Mouse (Mus musculus) stomach, postnatal 0 days (tissue): Measurements from ENCODE around the gene Cfap52. TPM values are rescaled to one million over a fixed set of nuclear protein-coding genes. Genes with fewer than 3 reads are reported as not detected.

ENCODE experiments used
- ATAC-seq: fragments of 200-750 bp; cut with Nextera tagmentation; 2 replicates; pipeline ENCODE4 v1.8.0; 2017; ENCODE audit not compliant: low FRiP score, low TSS enrichment
- DNase-seq: peaks from one replicate; pipeline ENCODE4 v3.0.0-alpha.2; 2016; ENCODE audit warnings: low spot score
- H3K27ac ChIP-seq: fragments of 300-500 bp; sonication (generic); replicated peaks from 2 replicates; pipeline ENCODE4 v1.5.1; 2014; ENCODE audit warnings: mild to moderate bottlenecking, control low read depth
- H3K27me3 ChIP-seq: fragments of 300-500 bp; sonication (generic); 2 replicates; pipeline ENCODE4 v1.6.1; 2014; ENCODE audit warnings: low read length; ENCODE audit not compliant: control insufficient read depth, insufficient read depth
- H3K36me3 ChIP-seq: fragments of 300-500 bp; sonication (generic); 2 replicates; pipeline ENCODE4 v1.6.1; 2014; ENCODE audit warnings: low read length, mixed read lengths; ENCODE audit not compliant: control insufficient read depth, insufficient read depth
- H3K4me1 ChIP-seq: fragments of 300-500 bp; sonication (generic); replicated peaks from 2 replicates; pipeline ENCODE4 v1.6.1; 2014; ENCODE audit warnings: antibody characterized with exemption; ENCODE audit not compliant: control insufficient read depth, insufficient read depth
- H3K4me2 ChIP-seq: fragments of 300-500 bp; sonication (generic); replicated peaks from 2 replicates; pipeline ENCODE4 v1.6.1; 2014; ENCODE audit warnings: low read depth, mild to moderate bottlenecking, control low read depth, moderate library complexity
- H3K4me3 ChIP-seq: fragments of 300-500 bp; sonication (generic); 2 replicates; pipeline ENCODE4 v1.5.1; 2014; ENCODE audit warnings: low read depth, low read length, control low read depth
- H3K9ac ChIP-seq: fragments of 300-500 bp; sonication (generic); 2 replicates; pipeline ENCODE4 v1.6.1; 2014; ENCODE audit warnings: mild to moderate bottlenecking, low read length, control low read depth, mixed read lengths
- H3K9me3 ChIP-seq: fragments of 300-500 bp; sonication (generic); 2 replicates; pipeline ENCODE4 v1.6.1; 2016; ENCODE audit warnings: low read length; ENCODE audit not compliant: control insufficient read depth
- CTCF ChIP-seq: IDR thresholded peaks from 2 replicates; pipeline ENCODE4 v1.5.1; 2016; ENCODE audit warnings: antibody characterized with exemption, low read depth, mild to moderate bottlenecking, moderate library complexity
- EP300 ChIP-seq: optimal IDR thresholded peaks from 2 replicates; pipeline ENCODE3; 2016; ENCODE audit warnings: antibody characterized with exemption
- WGBS: fragments of 180-500 bp; shearing (Covaris S2); extraction: QIAGEN DNeasy Blood & Tissue Kit; methylation state at CpG from one replicate; pipeline ENCODE4 v1.1.7; 2014; 5-methylcytosine and 5-hydroxymethylcytosine counted together
- polyA plus RNA-seq: library from polyadenylated mRNA; unstranded; fragments of >200 nt; fragmentation: Nextera tagmentation; extraction: Ambion mirVana; gene quantifications from 2 replicates; pipeline ENCODE4 v1.2.1, GENCODE M21; 2015

Cfap52 gene
- polyA plus RNA-seq = 0.35 and 0.42 TPM in 2 replicates

DNA sequence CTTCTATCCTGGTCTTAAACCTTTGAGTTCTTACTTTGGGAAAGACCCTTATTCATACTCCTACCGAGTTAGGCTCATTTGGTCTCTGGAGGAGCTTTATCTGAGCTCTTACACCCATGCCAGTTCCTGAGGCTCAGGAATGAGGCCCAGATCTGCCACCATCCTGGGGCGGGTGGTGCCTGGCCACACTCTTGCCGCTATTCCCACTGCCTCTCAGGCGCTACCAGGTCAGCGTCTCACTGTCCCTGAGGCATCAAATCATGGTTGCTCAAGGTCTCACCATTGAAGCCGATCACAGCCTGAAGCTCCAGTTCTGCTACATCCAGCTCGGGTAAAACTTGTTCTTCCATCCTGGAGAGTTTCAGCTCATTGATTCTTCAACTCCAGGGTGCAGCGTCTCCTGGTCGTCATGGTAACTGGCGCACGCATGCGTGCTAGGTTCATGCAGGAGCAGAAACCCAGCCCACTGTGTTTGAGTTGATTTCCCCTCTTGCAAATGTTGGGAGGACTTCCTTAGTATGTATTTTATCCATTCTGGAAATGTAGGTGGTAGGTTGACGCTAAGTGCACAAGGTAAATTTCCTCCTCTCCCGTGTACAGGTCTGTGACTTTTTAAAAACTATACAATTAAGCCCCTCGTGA lies at the start of gene Cfap52:
Cfap52 (minus strand) TSS at position 410 of the 642 bp plus-strand sequence.
- TF ChIP-seq EP300 (no peak), CTCF (no peak)
- DNase-seq (peak; percentile 82), ATAC-seq (peak; percentile 69)
- Histone ChIP-seq H3K27ac (no peak within 1 kb of the TSS), H3K9ac (peak within 1 kb of the TSS; percentile 90), H3K4me3 (peak within 1 kb of the TSS; percentile 80), H3K36me3 (no peaks in the 10 kb centered on the region), H3K4me1 (peaks cover 3% of the 10 kb centered on the region; the same call in 1 of the 2 replicates), H3K9me3 (no peaks in the 10 kb centered on the region), H3K4me2 (peak within 1 kb of the TSS; percentile 68), H3K27me3 (no peaks in the 10 kb centered on the region)
- WGBS = 6% methylated on average over 15 of the region's 15 CpGs

DNA sequence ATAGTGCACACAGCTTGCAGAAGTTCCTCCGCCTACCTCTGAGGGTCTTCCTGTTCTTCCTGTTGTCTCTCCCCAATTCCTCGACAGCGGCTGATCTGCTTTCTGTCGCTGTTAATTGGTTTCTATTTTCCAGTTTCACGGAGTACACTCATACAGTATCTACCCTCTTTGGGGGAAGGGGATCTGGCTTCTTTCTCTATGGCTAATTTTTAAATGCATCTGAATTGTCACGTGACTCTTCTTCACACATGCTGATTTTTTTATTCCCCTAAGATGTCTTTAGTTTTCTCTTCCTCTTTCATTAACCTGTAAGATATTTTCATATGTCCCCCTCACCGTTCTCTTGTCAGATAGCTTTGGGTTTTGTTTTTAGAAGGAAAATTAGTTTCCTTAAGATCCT lies 46.8 kb upstream of the Cfap52 start:
- DNase-seq (no peak), ATAC-seq (no peak)
- Histone ChIP-seq H3K9me3 (no peaks in the 10 kb centered on the region), H3K27ac (no peak overlapping the region), H3K27me3 (no peaks in the 10 kb centered on the region), H3K9ac (no peak overlapping the region), H3K4me3 (no peak overlapping the region), H3K4me1 (no peaks in the 10 kb centered on the region), H3K36me3 (no peaks in the 10 kb centered on the region; the same call in 1 of the 2 replicates), H3K4me2 (no peak overlapping the region)
- TF ChIP-seq CTCF (no peak), EP300 (no peak)
- WGBS = 77% methylated on average over 7 of the region's 7 CpGs

DNA sequence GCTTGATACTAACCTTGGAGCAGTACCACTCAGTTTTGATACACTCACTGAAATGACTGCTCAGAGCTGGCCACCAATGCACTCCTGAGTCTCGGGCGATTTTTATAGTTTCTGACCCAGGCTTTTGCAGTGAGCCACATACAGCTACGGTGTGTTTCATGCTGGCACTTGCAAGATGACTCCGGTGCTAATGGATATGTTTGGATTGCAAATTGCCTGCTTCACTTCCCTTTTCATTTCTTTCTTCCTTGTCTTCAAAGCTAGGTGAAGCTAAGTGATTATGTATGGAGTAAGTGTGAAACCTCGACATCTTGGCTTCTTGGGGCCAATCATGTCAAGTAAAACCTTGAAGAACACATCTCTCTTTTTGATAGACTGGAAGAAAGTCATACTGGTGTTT lies 43.9 kb upstream of the Cfap52 start:
- H3K9ac ChIP-seq = no peak overlapping the region
- no peak overlapping the region for H3K4me2 ChIP-seq
- H3K4me1 ChIP-seq = no peaks in the 10 kb centered on the region; the same call in 1 of the 2 replicates
- no peaks in the 10 kb centered on the region; the same call in 1 of the 2 replicates for H3K36me3 ChIP-seq
- H3K4me3 ChIP-seq = no peak overlapping the region
- 52% methylated on average over 5 of the region's 5 CpGs for WGBS
- no peaks in the 10 kb centered on the region for H3K9me3 ChIP-seq
- no peaks in the 10 kb centered on the region for H3K27me3 ChIP-seq
- TF ChIP-seq EP300 (no peak), CTCF (no peak)
- ATAC-seq (no peak), DNase-seq (no peak)
- H3K27ac ChIP-seq = no peak overlapping the region

DNA sequence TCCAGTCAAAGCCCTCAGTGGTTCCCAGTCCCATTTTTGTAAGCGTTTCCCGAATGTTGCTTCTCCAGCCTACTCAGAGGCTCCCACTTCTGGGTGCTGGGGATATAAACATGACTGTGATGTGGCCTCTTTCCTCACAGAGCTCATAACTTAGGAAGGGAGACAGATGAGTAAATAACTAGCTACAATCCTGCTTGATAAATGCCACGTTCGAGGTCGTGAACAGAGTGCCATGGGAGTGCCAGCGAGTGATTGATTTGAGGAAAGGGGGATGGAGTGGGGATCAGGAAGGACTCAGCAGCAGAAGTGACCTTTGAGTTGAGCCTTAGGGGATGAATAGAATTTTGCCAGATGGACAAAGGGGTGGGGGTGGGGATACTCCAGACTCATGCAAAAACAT lies 42.2 kb upstream of the Cfap52 start:
- 40% methylated on average over 6 of the region's 6 CpGs for WGBS
- no peak for DNase-seq
- TF ChIP-seq EP300 (no peak), CTCF (peak; percentile 32)
- Histone ChIP-seq H3K27ac (no peak overlapping the region), H3K9ac (no peak overlapping the region), H3K4me3 (no peak overlapping the region), H3K9me3 (no peaks in the 10 kb centered on the region), H3K4me2 (no peak overlapping the region), H3K36me3 (no peaks in the 10 kb centered on the region; the same call in 1 of the 2 replicates), H3K27me3 (no peaks in the 10 kb centered on the region), H3K4me1 (no peaks in the 10 kb centered on the region; the same call in 1 of the 2 replicates)
- ATAC-seq = no peak

DNA sequence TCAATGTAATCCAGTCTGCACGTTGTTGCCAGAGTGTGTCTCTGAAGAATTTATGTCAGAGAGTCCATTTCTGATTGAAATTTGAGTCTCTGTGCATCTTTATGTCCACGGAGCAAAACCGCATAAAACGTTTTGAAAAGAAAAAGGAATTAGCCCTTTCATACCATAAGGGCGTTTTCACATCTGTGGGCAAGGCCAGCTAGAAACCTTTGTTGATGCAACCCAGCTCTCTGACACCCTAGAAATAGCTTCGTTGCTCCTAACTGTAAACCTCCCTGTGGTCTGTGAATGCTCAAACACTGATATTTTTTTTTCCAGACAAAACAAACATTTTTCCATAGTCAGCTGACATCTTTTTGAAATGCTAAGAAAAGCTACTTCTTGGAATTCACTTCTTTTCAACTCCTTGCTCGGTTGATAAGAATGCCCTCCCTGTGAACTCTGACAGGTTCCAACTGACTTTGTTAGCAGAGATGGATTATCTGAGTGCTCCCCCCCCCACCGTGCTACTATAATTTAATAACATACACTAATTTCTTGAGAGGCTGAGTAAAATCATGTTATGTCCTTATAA lies 40.9 kb upstream of the Cfap52 start:
- H3K4me1 ChIP-seq = no peaks in the 10 kb centered on the region; the same call in 1 of the 2 replicates
- 11% methylated on average over 8 of the region's 8 CpGs for WGBS

DNA sequence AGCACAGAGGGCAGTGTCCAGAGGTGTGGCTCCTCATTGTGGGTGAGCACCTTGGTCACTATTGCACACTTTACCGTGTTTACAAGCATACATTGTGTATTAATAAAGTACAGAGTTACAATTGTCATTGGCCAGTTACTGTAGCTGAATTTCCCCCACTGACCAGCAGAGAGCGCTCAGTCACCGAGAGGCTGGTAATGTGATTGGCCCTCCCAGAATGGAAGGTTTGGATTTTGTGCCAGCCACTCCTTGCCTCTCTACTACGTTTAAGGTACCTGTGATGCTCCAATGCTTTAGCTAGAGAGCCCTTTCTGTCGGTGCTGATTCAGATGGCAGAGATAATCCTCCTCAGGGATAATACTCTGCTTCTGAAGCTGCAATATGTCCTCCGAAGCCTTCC lies 38.7 kb upstream of the Cfap52 start:
- Histone ChIP-seq H3K27ac (no peak overlapping the region), H3K4me1 (no peaks in the 10 kb centered on the region; the same call in 1 of the 2 replicates), H3K9me3 (no peaks in the 10 kb centered on the region), H3K36me3 (no peaks in the 10 kb centered on the region), H3K4me3 (no peak overlapping the region), H3K9ac (no peak overlapping the region), H3K27me3 (no peaks in the 10 kb centered on the region), H3K4me2 (no peak overlapping the region)
- TF ChIP-seq EP300 = no peak
- TF ChIP-seq CTCF = peak; percentile 99
- ATAC-seq = peak; percentile 41; the same call in 1 of the 2 replicates
- peak; percentile 74 for DNase-seq
- WGBS = 17% methylated on average over 6 of the region's 6 CpGs

More for the DNA sequence above, 40.9 kb upstream of the Cfap52 start:
- TF ChIP-seq EP300 (no peak), CTCF (no peak)
- H3K27ac ChIP-seq = no peak overlapping the region
- ATAC-seq (no peak), DNase-seq (no peak)
- H3K9ac ChIP-seq = peak overlapping the region; percentile 5; the same call in 1 of the 2 replicates
- H3K27me3 ChIP-seq = no peaks in the 10 kb centered on the region
- no peak overlapping the region for H3K4me3 ChIP-seq
- H3K4me2 ChIP-seq = no peak overlapping the region
- no peaks in the 10 kb centered on the region; the same call in 1 of the 2 replicates for H3K36me3 ChIP-seq
- H3K9me3 ChIP-seq = no peaks in the 10 kb centered on the region
